Mouse (Mus musculus): ENCODE measurements at regions not wholly inside any gene's neighbourhood (a gene's known extent, or its start where the extent isn't known, plus 50 kb on each side); places are given as distances from the start of the nearest gene placed in this dataset.

DNA sequence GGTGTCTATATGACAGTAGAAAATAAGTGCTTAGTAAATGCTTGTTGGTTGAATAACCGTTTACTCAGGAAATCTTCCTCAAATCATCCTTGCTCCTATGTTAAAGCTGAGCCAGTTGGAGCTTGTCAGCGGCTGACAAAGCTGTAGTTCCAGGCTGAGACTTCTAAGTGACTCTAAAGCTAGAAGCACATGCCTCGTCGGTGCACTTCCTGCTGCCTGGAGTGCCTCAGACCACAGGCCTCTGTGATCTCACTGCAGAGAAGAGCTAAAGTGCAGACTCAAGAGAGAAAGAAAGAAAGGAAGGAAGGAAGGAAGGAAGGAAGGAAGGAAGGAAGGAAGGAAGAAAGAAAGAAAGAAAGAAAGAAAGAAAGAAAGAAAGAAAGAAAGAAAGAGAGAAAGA lies 146.1 kb downstream of the Fam76b start:
- no peak for TF ChIP-seq CTCF (IDR thresholded peaks at IDR 0.05; ENCODE audit: borderline replicate concordance, control insufficient read depth, extremely low read depth, insufficient read depth, low read length, poor library complexity)
- TF ChIP-seq POLR2A (IDR thresholded peaks at IDR 0.05; ENCODE audit: control insufficient read depth, extremely low read depth, insufficient read depth, low read length, poor library complexity) = no peak

All from thymus, adult 2 months (tissue).